Comparison of ENCODE assay signal across 8 mouse cellular contexts in the genomic region with DNA sequence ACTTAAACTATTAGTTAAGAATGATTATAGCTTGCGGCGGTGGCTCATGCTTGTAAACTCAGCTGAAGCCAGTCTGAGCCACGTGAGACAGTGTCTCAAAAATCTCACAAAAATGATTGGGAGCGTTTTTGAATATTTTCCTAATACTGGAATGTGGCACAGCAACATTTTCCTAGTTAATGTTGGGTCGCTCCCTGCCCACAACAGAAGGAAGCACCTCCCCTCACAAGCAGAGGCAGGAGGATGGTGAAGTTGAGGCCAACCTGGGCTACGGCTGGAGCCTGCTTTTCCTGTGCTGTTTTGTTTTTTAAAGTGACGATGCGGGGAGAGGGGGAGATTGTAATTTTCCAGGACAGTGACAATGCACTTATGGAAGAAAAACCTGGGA. TPM values are rescaled to one million over a fixed set of nuclear protein-coding genes. Genes with fewer than 3 reads are reported as not detected.
A peak's percentile ranks its signal among the peaks of the same experiment; 100 is the strongest.
DNase-seq lines count a peak whose midpoint lies in the region; ATAC-seq and TF ChIP-seq lines count a peak whose summit lies in the region.

No protein-coding gene starts in this region.

- H3K27ac ChIP-seq in spleen, adult 2 months (ENCODE audit: insufficient read depth, low read length), result no peak overlapping the region
- H3K27ac ChIP-seq in kidney, embryonic 14.5 days (ENCODE audit: low read depth, low read length), result peak overlapping the region; percentile 95; the same call in 1 of the 2 replicates
- H3K27ac ChIP-seq in midbrain, embryonic 16.5 days (ENCODE audit: low read length), result peak overlapping the region; percentile 92; the same call in 1 of the 2 replicates

- no peaks in the 10 kb centered on the region for H3K27me3 ChIP-seq in spleen, adult 2 months (ENCODE audit: control insufficient read depth, insufficient read depth, low read length)
- no peaks in the 10 kb centered on the region for H3K27me3 ChIP-seq in kidney, embryonic 14.5 days (ENCODE audit: control insufficient read depth, insufficient read depth, low read length)
- H3K27me3 ChIP-seq in midbrain, embryonic 16.5 days (ENCODE audit: control insufficient read depth, insufficient read depth, low read depth, low read length), result no peaks in the 10 kb centered on the region

- DNase-seq in spleen, adult 2 months (ENCODE audit: low read depth in 1 of 2, low spot score in 2 of 2), result no peak
- no peak for DNase-seq in spleen, postnatal 14 days (ENCODE audit: low spot score in 2 of 2)
- no peak for DNase-seq in right cerebral cortex, adult 18-20 months
- DNase-seq in gastrocnemius, adult 8-10 months (ENCODE audit: low spot score in 2 of 2), result no peak

- peak overlapping the region; percentile 53 for H3K4me2 ChIP-seq in kidney, embryonic 14.5 days (replicated peaks; ENCODE audit: low read depth, low read length)
- peak overlapping the region; percentile 68 for H3K4me2 ChIP-seq in midbrain, embryonic 16.5 days (ENCODE audit: low read length)

- H3K4me3 ChIP-seq in spleen, adult 2 months (ENCODE audit: extremely low read depth, insufficient read depth, insufficient read length), result peak overlapping the region; percentile 78
- H3K4me3 ChIP-seq in kidney, embryonic 14.5 days (ENCODE audit: low read length), result peak overlapping the region; percentile 77
- H3K4me3 ChIP-seq in midbrain, embryonic 16.5 days (ENCODE audit: low read depth, low read length), result peak overlapping the region; percentile 65

- ATAC-seq in erythroid progenitor cell, adult 5-6 weeks (replicated peaks; ENCODE audit: low FRiP score, poor library complexity, severe bottlenecking), result peak; percentile 7; the same call in 1 of the 2 replicates
- peak; percentile 18; the same call in 1 of the 2 replicates for ATAC-seq in kidney, embryonic 14.5 days (ENCODE audit: low FRiP score, low TSS enrichment)
- no peak for ATAC-seq in midbrain, embryonic 16.5 days
- no peak for ATAC-seq in megakaryocyte progenitor cell, adult 5-6 weeks (replicated peaks; ENCODE audit: poor library complexity)

- H3K9me3 ChIP-seq in kidney, embryonic 14.5 days (ENCODE audit: control insufficient read depth, low read length), result no peaks in the 10 kb centered on the region
- no peaks in the 10 kb centered on the region for H3K9me3 ChIP-seq in midbrain, embryonic 16.5 days (replicated peaks; ENCODE audit: control insufficient read depth, low read length, poor library complexity, severe bottlenecking)

- peaks cover 4% of the 10 kb centered on the region; the same call in 1 of the 2 replicates for H3K4me1 ChIP-seq in spleen, adult 2 months (ENCODE audit: control insufficient read depth, insufficient read depth, insufficient read length)
- H3K4me1 ChIP-seq in kidney, embryonic 14.5 days (ENCODE audit: control insufficient read depth, insufficient read depth, low read length), result 0 out of 2 replicates have a peak, but pooled peaks cover 3% of the 10 kb centered on the region
- peaks cover 11% of the 10 kb centered on the region; the same call in 1 of the 2 replicates for H3K4me1 ChIP-seq in midbrain, embryonic 16.5 days (ENCODE audit: control insufficient read depth, insufficient read depth, low read length)

- H3K9ac ChIP-seq in kidney, embryonic 14.5 days (ENCODE audit: low read depth, low read length), result peak overlapping the region; percentile 87; the same call in 1 of the 2 replicates
- H3K9ac ChIP-seq in midbrain, embryonic 16.5 days (ENCODE audit: low read depth, low read length), result peak overlapping the region; percentile 88; the same call in 1 of the 2 replicates

- TF ChIP-seq CTCF in spleen, adult 2 months (IDR thresholded peaks at IDR 0.05; ENCODE audit: extremely low read depth, insufficient read depth, insufficient read length, insufficient replicate concordance), result no peak

- 11% methylated on average over 8 of the region's 8 CpGs for WGBS in spleen, adult 2 months
- WGBS in kidney, embryonic 14.5 days, result 2% methylated on average over 8 of the region's 8 CpGs
- WGBS in midbrain, embryonic 16.5 days, result 5% methylated on average over 8 of the region's 8 CpGs

- peaks cover 17% of the 10 kb centered on the region for H3K36me3 ChIP-seq in spleen, adult 2 months (ENCODE audit: control insufficient read depth, insufficient read depth, low read length)
- peaks cover 34% of the 10 kb centered on the region for H3K36me3 ChIP-seq in kidney, embryonic 14.5 days (ENCODE audit: control insufficient read depth, insufficient read depth, low read length)
- peaks cover 20% of the 10 kb centered on the region for H3K36me3 ChIP-seq in midbrain, embryonic 16.5 days (ENCODE audit: control insufficient read depth, insufficient read depth, low read length)

- TF ChIP-seq POLR2A in spleen, adult 2 months (IDR thresholded peaks at IDR 0.05; ENCODE audit: low read depth, low read length), result no peak

RNA-seq across cellular contexts. Expression of gene Eci1, which starts 0.7 kb away (rescaled TPM):
- 28.0 and 38.1 TPM in 2 replicates for polyA plus RNA-seq in spleen, adult 2 months (2012; rRNA removed)
- 4.3 and 16.8 TPM in 2 replicates for total RNA-seq in erythroid progenitor cell, adult 5-6 weeks (2015; ENCODE audit: low replicate concordance)
- total RNA-seq in erythroid progenitor cell, adult 5-6 weeks (2017; ENCODE audit: low replicate concordance), result 6.2 TPM in 1 of 2 replicates, not detected in the other
- polyA plus RNA-seq in kidney, embryonic 14.5 days (2014; fragmentation: Nextera tagmentation; extraction: Ambion mirVana), result 114 and 120 TPM in 2 replicates
- polyA plus RNA-seq in midbrain, embryonic 16.5 days (2015; fragmentation: Nextera tagmentation; extraction: Ambion mirVana), result 34.2 and 34.4 TPM in 2 replicates
- 58.5 and 67.8 TPM in 2 replicates for total RNA-seq in megakaryocyte progenitor cell, adult 5-6 weeks (2015)
- 27.7 and 32.6 TPM in 2 replicates for total RNA-seq in megakaryocyte progenitor cell, adult 5-6 weeks (2017)
- 100 to 1,000 TPM; 133 to 159 (median 146) TPM for total RNA-seq in gastrocnemius, adult 8-10 months (2022)

RNA-seq across cellular contexts. Expression of gene Rnps1, which starts 12.8 kb away (rescaled TPM):
- polyA plus RNA-seq in spleen, adult 2 months (2012; rRNA removed), result 87.0 and 113 TPM in 2 replicates
- total RNA-seq in erythroid progenitor cell, adult 5-6 weeks (2015; ENCODE audit: low replicate concordance), result 78.6 and 100 TPM in 2 replicates
- 62.5 and 72.1 TPM in 2 replicates for total RNA-seq in erythroid progenitor cell, adult 5-6 weeks (2017; ENCODE audit: low replicate concordance)
- 306 and 312 TPM in 2 replicates for polyA plus RNA-seq in kidney, embryonic 14.5 days (2014; fragmentation: Nextera tagmentation; extraction: Ambion mirVana)
- polyA plus RNA-seq in midbrain, embryonic 16.5 days (2015; fragmentation: Nextera tagmentation; extraction: Ambion mirVana), result 357 and 365 TPM in 2 replicates
- total RNA-seq in megakaryocyte progenitor cell, adult 5-6 weeks (2015), result 143 and 154 TPM in 2 replicates
- total RNA-seq in megakaryocyte progenitor cell, adult 5-6 weeks (2017), result 187 and 191 TPM in 2 replicates
- 10 to 100 TPM; 51.0 to 54.1 (median 52.4) TPM for total RNA-seq in gastrocnemius, adult 8-10 months (2022)

RNA-seq across cellular contexts. Expression of gene Dnase1l2, which starts 15.7 kb away (rescaled TPM):
- polyA plus RNA-seq in spleen, adult 2 months (2012; rRNA removed), result 7.8 and 8.6 TPM in 2 replicates
- 4.6 and 9.0 TPM in 2 replicates for total RNA-seq in erythroid progenitor cell, adult 5-6 weeks (2015; ENCODE audit: low replicate concordance)
- total RNA-seq in erythroid progenitor cell, adult 5-6 weeks (2017; ENCODE audit: low replicate concordance), result 1.2 and 4.0 TPM in 2 replicates
- polyA plus RNA-seq in kidney, embryonic 14.5 days (2014; fragmentation: Nextera tagmentation; extraction: Ambion mirVana), result 2.5 and 2.8 TPM in 2 replicates
- 7.9 and 9.9 TPM in 2 replicates for polyA plus RNA-seq in midbrain, embryonic 16.5 days (2015; fragmentation: Nextera tagmentation; extraction: Ambion mirVana)
- total RNA-seq in megakaryocyte progenitor cell, adult 5-6 weeks (2015), result 0.94 and 3.5 TPM in 2 replicates
- 2.9 and 4.0 TPM in 2 replicates for total RNA-seq in megakaryocyte progenitor cell, adult 5-6 weeks (2017)
- 1 to 10 TPM in 1 of 4 experiments, under 1 TPM in 3; 0.15 to 1.0 (median 0.79) TPM for total RNA-seq in gastrocnemius, adult 8-10 months (2022)

RNA-seq across cellular contexts. Expression of gene E4f1, which starts 42.9 kb away (rescaled TPM):
- polyA plus RNA-seq in spleen, adult 2 months (2012; rRNA removed), result 95.9 and 110 TPM in 2 replicates
- 34.8 and 64.5 TPM in 2 replicates for total RNA-seq in erythroid progenitor cell, adult 5-6 weeks (2015; ENCODE audit: low replicate concordance)
- total RNA-seq in erythroid progenitor cell, adult 5-6 weeks (2017; ENCODE audit: low replicate concordance), result 24.8 and 28.7 TPM in 2 replicates
- 21.6 and 23.2 TPM in 2 replicates for polyA plus RNA-seq in kidney, embryonic 14.5 days (2014; fragmentation: Nextera tagmentation; extraction: Ambion mirVana)
- 46.4 and 50.2 TPM in 2 replicates for polyA plus RNA-seq in midbrain, embryonic 16.5 days (2015; fragmentation: Nextera tagmentation; extraction: Ambion mirVana)
- total RNA-seq in megakaryocyte progenitor cell, adult 5-6 weeks (2015), result 23.3 and 27.5 TPM in 2 replicates
- 13.6 and 18.7 TPM in 2 replicates for total RNA-seq in megakaryocyte progenitor cell, adult 5-6 weeks (2017)
- 10 to 100 TPM; 13.6 to 14.6 (median 14.2) TPM for total RNA-seq in gastrocnemius, adult 8-10 months (2022)

RNA-seq across cellular contexts. Expression of gene Pgp, which starts 43.0 kb away (rescaled TPM):
- 31.6 and 51.3 TPM in 2 replicates for polyA plus RNA-seq in spleen, adult 2 months (2012; rRNA removed)
- 28.1 and 48.6 TPM in 2 replicates for total RNA-seq in erythroid progenitor cell, adult 5-6 weeks (2015; ENCODE audit: low replicate concordance)
- total RNA-seq in erythroid progenitor cell, adult 5-6 weeks (2017; ENCODE audit: low replicate concordance), result 35.8 and 43.4 TPM in 2 replicates
- polyA plus RNA-seq in kidney, embryonic 14.5 days (2014; fragmentation: Nextera tagmentation; extraction: Ambion mirVana), result 54.1 and 65.0 TPM in 2 replicates
- 64.2 and 70.2 TPM in 2 replicates for polyA plus RNA-seq in midbrain, embryonic 16.5 days (2015; fragmentation: Nextera tagmentation; extraction: Ambion mirVana)
- total RNA-seq in megakaryocyte progenitor cell, adult 5-6 weeks (2015), result 25.4 and 26.4 TPM in 2 replicates
- total RNA-seq in megakaryocyte progenitor cell, adult 5-6 weeks (2017), result 16.6 and 21.5 TPM in 2 replicates
- 10 to 100 TPM; 55.1 to 60.3 (median 60.2) TPM for total RNA-seq in gastrocnemius, adult 8-10 months (2022)

Comparison
In these comparisons a context has a peak if more than half of its experiments do, and no peak if none do; other contexts are left out.
1. ATAC-seq: peak in erythroid progenitor cell, adult 5-6 weeks (single experiment) and kidney, embryonic 14.5 days (single experiment); none in midbrain, embryonic 16.5 days (single experiment) and megakaryocyte progenitor cell, adult 5-6 weeks (single experiment).
2. Peak in every context shown above with its lines, with median percentiles within 50 percentile points of each other: H3K4me3 ChIP-seq.